Mouse (Mus musculus): ENCODE data around the gene Brd3.

- no peak for TF ChIP-seq ZNF384 (IDR thresholded peaks at IDR 0.05; ENCODE audit: low read depth, low read length)
- no peak for TF ChIP-seq HCFC1 (IDR thresholded peaks at IDR 0.05; ENCODE audit: borderline replicate concordance, insufficient read depth, low read length)
Measured at GRCm38 (mm10) chr2:27459735-27460134, 47.7 kb downstream of the Brd3 start.
